Mouse (Mus musculus): ENCODE measurements at regions not wholly inside any gene's neighbourhood (a gene's known extent, or its start where the extent isn't known, plus 50 kb on each side); places are given as distances from the start of the nearest gene placed in this dataset.
"Not testable (repeated sequence)": the region's sequence is repeated elsewhere in the genome, so short reads cannot be mapped to it uniquely, and the experiment has no call there.

GRCm38 (mm10) chr10:46072550-46073470, 495.2 kb downstream of the Hace1 start:
- no peak for DNase-seq (ENCODE audit: low spot score)

DNA sequence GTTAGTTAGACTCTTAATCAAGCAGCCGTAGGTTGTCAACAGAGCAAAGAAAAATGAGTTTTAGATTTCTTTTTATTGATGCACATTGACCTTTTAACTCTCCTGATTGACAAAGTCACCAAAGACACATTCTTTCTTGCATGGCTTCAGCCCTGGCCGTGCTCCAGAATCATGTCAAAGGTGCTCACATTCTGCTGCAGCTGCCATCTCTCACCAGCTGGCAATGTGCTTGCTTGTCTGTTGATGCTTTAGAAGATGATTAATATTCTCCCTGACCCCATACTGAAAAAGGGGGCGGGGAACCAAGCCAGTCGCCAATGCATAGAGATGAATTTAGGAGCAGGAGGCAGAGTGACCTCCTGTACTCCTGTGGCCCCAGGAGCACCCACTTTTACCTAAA, 510.1 kb downstream of the Hace1 start:
- DNase-seq (ENCODE audit: low spot score), result no peak

- no peak for DNase-seq (ENCODE audit: low spot score)
These were observed 523.2 kb downstream of the Hace1 start for GRCm38 (mm10) chr10:46100837-46101236.

DNA sequence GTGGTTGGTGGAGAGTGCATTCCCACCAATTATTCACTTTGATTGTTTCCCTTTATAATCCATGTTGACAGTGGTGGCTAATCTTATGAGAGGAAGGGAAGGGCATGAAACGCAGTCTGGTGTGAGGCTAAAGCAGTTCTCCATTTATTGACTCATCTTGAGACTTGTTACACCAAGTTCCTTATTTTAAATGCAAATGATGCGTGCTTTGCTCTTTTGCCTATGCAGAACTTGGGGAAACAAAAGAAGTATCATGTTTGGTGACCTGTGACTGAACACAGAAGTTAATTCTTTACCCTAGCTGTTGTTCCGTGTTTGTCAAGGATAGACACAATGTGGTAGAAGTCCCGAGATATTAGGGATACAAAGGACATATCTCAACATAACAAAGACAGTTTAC, 531.2 kb downstream of the Hace1 start:
- no peak for DNase-seq (ENCODE audit: low spot score)

GRCm38 (mm10) chr10:46114631-46115130, 537.1 kb downstream of the Hace1 start:
- no peak for DNase-seq (ENCODE audit: low spot score)

DNA sequence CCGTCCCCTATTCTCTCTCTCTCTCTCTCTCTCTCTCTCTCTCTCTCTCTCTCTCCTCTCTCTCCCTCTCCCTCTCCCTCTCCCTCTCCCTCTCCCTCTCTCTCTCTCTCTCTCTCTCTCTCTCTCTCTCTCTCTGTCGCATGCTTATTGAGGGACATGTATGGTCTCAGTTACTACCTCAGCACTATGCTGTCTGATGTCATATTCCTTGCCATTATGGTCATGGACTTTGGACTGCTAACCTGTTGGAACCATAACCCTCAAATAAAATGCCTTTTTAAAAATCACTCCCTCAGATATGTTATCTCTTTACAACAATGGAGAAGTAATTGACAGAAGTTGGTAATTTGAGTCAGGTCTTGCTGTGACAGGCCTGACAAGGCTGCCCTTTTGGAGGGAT, 544.8 kb downstream of the Hace1 start:
- DNase-seq (ENCODE audit: low spot score), result not testable (repeated sequence)

- DNase-seq (ENCODE audit: low spot score), result no peak
These were observed 546.2 kb downstream of the Hace1 start for GRCm38 (mm10) chr10:46123795-46124194.

GRCm38 (mm10) chr10:46135120-46135748, 557.6 kb downstream of the Hace1 start:
- DNase-seq (ENCODE audit: low spot score), result no peak

- DNase-seq (ENCODE audit: low spot score), result no peak
These were observed 596.4 kb downstream of the Hace1 start for GRCm38 (mm10) chr10:46174035-46174434.

GRCm38 (mm10) chr10:46185763-46186458, 608.3 kb downstream of the Hace1 start:
- DNase-seq (ENCODE audit: low spot score), result no peak

GRCm38 (mm10) chr10:46194143-46194542, 616.5 kb downstream of the Hace1 start:
- DNase-seq (ENCODE audit: low spot score), result no peak

DNA sequence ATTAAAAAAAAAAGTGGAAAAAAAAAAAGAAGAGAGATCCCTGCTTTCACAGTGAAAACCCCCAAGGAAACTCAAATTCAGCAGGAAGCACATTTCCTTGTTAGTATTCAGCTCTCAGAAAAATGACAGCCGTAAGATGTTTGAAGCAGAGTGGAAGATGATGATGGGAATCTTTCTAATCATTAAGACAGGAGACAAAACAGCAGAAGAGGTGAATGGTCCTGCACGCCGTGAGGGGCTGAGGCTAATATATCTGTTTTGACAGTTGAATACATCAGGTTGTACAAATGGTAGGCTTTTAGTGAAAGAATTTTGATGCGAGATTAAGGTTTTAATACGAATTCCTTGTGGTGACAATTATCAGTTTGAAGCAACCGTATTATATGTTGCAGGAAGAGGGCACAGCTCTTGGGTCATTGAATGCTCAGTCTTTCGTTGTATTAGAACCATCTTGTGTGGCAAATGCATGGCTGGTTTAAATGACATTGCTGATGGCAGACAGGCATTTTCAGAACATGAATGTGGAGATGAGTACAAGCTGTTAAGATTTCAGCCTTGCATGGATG, 649.3 kb downstream of the Hace1 start:
- DNase-seq (ENCODE audit: low spot score), result no peak

DNA sequence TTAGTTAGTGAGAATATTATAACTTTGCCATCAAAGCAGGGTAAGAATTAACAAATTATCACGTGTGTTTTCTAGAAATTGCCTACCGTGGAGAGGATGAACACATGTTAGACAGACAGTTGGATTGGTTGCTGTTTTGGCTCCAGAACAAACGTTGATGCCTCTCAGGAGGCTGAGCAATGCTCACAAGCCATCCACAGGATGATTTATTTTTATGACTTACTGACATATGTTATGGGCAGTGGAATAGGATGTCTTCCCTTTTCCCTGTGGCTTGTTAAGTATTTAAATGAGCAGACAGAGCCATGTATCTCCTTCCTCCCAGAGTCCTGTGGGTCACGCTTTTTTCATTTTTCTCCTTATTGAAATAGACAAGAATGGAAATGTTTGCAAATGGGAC, 652.0 kb downstream of the Hace1 start:
- DNase-seq (ENCODE audit: low spot score), result no peak

DNA sequence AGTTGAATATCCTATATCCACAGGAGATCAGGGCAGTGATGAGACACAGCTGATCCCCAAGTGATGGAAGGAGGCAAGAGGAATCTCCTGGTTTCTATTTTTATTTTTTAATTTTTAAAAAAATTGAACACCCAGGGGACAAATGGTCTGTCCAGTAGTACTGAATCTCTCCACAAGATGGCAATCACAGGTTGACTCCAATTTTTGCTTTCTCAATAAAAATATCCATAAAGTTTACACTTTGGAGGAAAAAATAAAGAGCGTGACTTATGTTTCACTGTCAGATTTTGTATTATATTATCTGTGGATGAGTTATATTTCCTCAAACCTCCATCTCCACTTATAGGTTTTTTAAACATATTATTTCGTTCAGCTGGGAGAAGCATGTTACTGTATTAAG, 658.0 kb downstream of the Hace1 start:
- no peak for DNase-seq (ENCODE audit: low spot score)

DNA sequence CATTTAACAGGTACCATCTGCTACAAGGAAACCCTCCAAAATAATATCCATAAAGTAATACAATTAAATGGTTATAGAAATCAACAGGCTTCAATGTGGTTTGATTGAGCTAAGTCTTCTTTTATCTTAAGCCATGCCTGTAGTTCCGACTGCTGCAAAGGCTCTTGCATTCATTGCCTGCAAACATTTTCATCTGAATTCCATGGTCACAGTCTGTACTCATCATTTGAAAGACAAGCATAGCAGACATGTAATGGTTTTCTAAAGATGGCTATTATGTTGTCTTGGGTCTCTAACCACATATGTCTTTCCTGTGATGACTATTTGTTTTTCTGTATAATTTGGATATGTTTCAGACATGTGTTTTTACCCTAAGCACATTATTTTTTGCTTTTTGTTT, 677.9 kb downstream of the Hace1 start:
- DNase-seq (ENCODE audit: low spot score), result no peak

- no peak for DNase-seq (ENCODE audit: low spot score)
These were observed 692.1 kb downstream of the Hace1 start for GRCm38 (mm10) chr10:46269710-46270109.

- DNase-seq (ENCODE audit: low spot score), result no peak
These were observed 696.2 kb downstream of the Hace1 start for GRCm38 (mm10) chr10:46273846-46274245.

DNA sequence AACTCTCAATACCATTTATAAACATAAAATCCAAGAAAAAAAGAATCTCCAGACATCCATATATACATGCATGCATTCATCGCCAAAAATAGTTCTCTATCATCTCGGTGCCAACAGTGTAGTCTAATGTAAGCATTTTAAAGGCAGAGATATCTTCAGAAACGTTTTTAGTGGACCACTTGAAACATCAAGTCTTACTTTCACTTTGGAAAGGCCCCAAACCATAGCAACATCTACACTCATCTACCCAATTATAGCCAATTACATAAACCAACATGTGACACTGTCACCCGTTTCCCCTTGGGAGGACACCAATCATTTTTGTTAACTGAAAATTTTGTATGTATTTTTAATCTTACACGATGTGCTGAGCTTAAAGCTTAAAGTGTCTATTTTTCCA, 716.7 kb downstream of the Hace1 start:
- no peak for DNase-seq (ENCODE audit: low spot score)

GRCm38 (mm10) chr10:46298352-46298751, 720.7 kb downstream of the Hace1 start:
- no peak for DNase-seq (ENCODE audit: low spot score)

DNA sequence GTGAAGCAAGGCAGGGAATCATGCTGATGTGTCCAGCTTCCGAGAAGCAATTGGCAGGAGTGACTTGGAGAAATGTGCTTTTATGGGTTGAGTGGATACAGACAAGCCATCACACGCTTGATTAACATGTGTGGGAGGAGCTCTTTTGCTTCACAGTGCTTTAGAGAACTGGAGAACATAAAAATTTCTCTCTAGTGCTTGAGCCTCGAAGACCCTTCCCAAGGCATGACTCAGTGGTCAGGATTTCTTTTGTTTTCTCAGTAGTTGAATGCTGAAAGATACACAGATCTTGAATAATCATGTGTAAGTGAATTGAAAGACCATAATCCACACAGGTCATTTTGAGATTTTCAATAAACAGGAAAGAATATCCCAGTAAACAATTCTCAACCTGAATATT, 721.9 kb downstream of the Hace1 start:
- no peak for DNase-seq (ENCODE audit: low spot score)

- DNase-seq (ENCODE audit: low spot score), result no peak
These were observed 742.9 kb downstream of the Hace1 start for GRCm38 (mm10) chr10:46320328-46321038.

GRCm38 (mm10) chr10:46321040-46321439, 743.4 kb downstream of the Hace1 start:
- DNase-seq (ENCODE audit: low spot score), result no peak
